Mouse (Mus musculus): ENCODE measurements at regions not wholly inside any gene's neighbourhood (a gene's known extent, or its start where the extent isn't known, plus 50 kb on each side); places are given as distances from the start of the nearest gene placed in this dataset.
A peak's percentile ranks its signal among the peaks of the same experiment; 100 is the strongest.

DNA sequence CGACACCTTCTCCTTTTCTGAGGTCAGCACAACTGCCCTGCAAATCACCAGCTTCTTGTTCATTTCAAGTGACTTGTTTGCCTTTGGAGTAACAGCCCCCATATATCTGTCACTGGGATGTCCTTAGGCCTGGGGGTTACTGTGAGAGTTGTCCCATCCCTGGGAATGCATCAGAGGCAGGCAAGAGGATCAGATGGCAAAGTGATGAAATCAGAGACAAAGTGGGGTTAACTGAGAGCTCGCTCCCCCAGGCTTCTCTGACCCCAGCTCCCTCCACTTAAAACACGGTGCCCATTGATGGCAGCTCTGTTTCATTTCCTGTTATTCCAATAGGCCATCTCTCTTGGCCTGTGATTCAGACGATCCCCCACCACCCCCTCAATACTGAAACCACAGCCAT, 446.2 kb downstream of the Fgf9 start:
- DNase-seq (ENCODE audit: low read depth in 3 of 3, low spot score in 3 of 3) = no peak
- 23% methylated on average over 4 of the region's 4 CpGs for WGBS (ENCODE audit: insufficient replicate concordance)
- Histone ChIP-seq H3K4me3 (ENCODE audit: insufficient read depth in 1 of 2, low read depth in 2 of 2, low read length in 2 of 2) (no peak overlapping the region), H3K9me3 (ENCODE audit: control insufficient read depth, low read length) (no peaks in the 10 kb centered on the region), H3K9ac (replicated peaks) (no peak overlapping the region), H3K27me3 (ENCODE audit: control insufficient read depth, insufficient read depth, low read length) (no peaks in the 10 kb centered on the region), H3K36me3 (replicated peaks; ENCODE audit: control insufficient read depth, insufficient read depth, low read depth) (no peaks in the 10 kb centered on the region), H3K27ac (no peak overlapping the region), H3K4me1 (replicated peaks; ENCODE audit: control insufficient read depth in 2 of 2, insufficient read depth in 2 of 2, low read length in 1 of 2) (no peaks in the 10 kb centered on the region), H3K4me2 (ENCODE audit: low read depth) (no peak overlapping the region)
- no peak for TF ChIP-seq CTCF (IDR thresholded peaks at IDR 0.05; ENCODE audit: low read depth)
- TF ChIP-seq EP300 (IDR thresholded peaks at IDR 0.05; ENCODE audit: low read depth) = no peak
- ATAC-seq (ENCODE audit: insufficient read depth) = no peak

DNA sequence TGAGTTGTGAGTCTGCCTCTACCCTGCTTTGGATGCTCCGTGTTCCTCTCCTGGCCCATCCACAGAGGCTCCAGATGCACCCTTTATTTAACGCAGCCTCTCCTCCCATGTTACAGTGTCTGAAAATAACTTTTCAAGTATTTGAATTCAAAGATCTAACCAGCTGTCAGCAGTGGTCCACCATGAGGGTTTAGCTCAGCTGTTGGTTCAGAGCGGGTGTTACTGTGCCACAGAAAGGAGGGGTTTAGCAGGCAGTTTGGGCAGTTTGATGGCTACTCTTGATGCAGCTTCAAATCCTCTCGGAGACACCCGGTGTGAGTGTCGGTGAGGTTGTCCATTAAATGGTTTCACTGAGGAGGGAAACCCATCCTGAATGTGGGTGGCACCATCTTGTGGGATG, 441.8 kb downstream of the Fgf9 start:
- Histone ChIP-seq H3K36me3 (replicated peaks; ENCODE audit: control insufficient read depth, insufficient read depth, low read depth) (no peaks in the 10 kb centered on the region), H3K9me3 (ENCODE audit: control insufficient read depth, low read length) (no peaks in the 10 kb centered on the region), H3K9ac (replicated peaks) (no peak overlapping the region), H3K4me1 (replicated peaks; ENCODE audit: control insufficient read depth in 2 of 2, insufficient read depth in 2 of 2, low read length in 1 of 2) (no peaks in the 10 kb centered on the region), H3K27me3 (ENCODE audit: control insufficient read depth, insufficient read depth, low read length) (no peaks in the 10 kb centered on the region), H3K4me3 (ENCODE audit: insufficient read depth in 1 of 2, low read depth in 2 of 2, low read length in 2 of 2) (no peak overlapping the region), H3K27ac (no peak overlapping the region), H3K4me2 (ENCODE audit: low read depth) (no peak overlapping the region)
- DNase-seq (ENCODE audit: low read depth in 3 of 3, low spot score in 3 of 3) = no peak
- no peak for TF ChIP-seq EP300 (IDR thresholded peaks at IDR 0.05; ENCODE audit: low read depth)
- no peak for TF ChIP-seq CTCF (IDR thresholded peaks at IDR 0.05; ENCODE audit: low read depth)
- WGBS (ENCODE audit: insufficient replicate concordance) = 68% methylated on average over 6 of the region's 6 CpGs
- ATAC-seq (ENCODE audit: insufficient read depth) = no peak

- TF ChIP-seq CTCF (IDR thresholded peaks at IDR 0.05; ENCODE audit: low read depth) = no peak
- TF ChIP-seq EP300 (IDR thresholded peaks at IDR 0.05; ENCODE audit: low read depth) = no peak
- Histone ChIP-seq H3K27me3 (ENCODE audit: control insufficient read depth, insufficient read depth, low read length) (no peaks in the 10 kb centered on the region), H3K9ac (replicated peaks) (no peak overlapping the region), H3K4me1 (replicated peaks; ENCODE audit: control insufficient read depth in 2 of 2, insufficient read depth in 2 of 2, low read length in 1 of 2) (no peaks in the 10 kb centered on the region), H3K27ac (no peak overlapping the region), H3K9me3 (ENCODE audit: control insufficient read depth, low read length) (no peaks in the 10 kb centered on the region), H3K4me2 (ENCODE audit: low read depth) (no peak overlapping the region), H3K4me3 (ENCODE audit: insufficient read depth in 1 of 2, low read depth in 2 of 2, low read length in 2 of 2) (no peak overlapping the region), H3K36me3 (replicated peaks; ENCODE audit: control insufficient read depth, insufficient read depth, low read depth) (no peaks in the 10 kb centered on the region)
- ATAC-seq (ENCODE audit: insufficient read depth) = no peak
- DNase-seq (ENCODE audit: low read depth in 3 of 3, low spot score in 3 of 3) = no peak
- WGBS (ENCODE audit: insufficient replicate concordance) = 53% methylated on average over 4 of the region's 4 CpGs
These were observed 441.2 kb downstream of the Fgf9 start for GRCm38 (mm10) chr14:58511571-58511985.

GRCm38 (mm10) chr14:58510790-58511189, 440.4 kb downstream of the Fgf9 start:
- Histone ChIP-seq H3K4me1 (replicated peaks; ENCODE audit: control insufficient read depth in 2 of 2, insufficient read depth in 2 of 2, low read length in 1 of 2) (no peaks in the 10 kb centered on the region), H3K4me2 (ENCODE audit: low read depth) (no peak overlapping the region), H3K27ac (no peak overlapping the region), H3K36me3 (replicated peaks; ENCODE audit: control insufficient read depth, insufficient read depth, low read depth) (no peaks in the 10 kb centered on the region), H3K4me3 (ENCODE audit: insufficient read depth in 1 of 2, low read depth in 2 of 2, low read length in 2 of 2) (no peak overlapping the region), H3K9me3 (ENCODE audit: control insufficient read depth, low read length) (no peaks in the 10 kb centered on the region), H3K27me3 (ENCODE audit: control insufficient read depth, insufficient read depth, low read length) (no peaks in the 10 kb centered on the region), H3K9ac (replicated peaks) (no peak overlapping the region)
- no peak for ATAC-seq (ENCODE audit: insufficient read depth)
- WGBS (ENCODE audit: insufficient replicate concordance) = 34% methylated on average over 4 of the region's 4 CpGs
- TF ChIP-seq CTCF (IDR thresholded peaks at IDR 0.05; ENCODE audit: low read depth) = peak; percentile 20; the same call in 1 of the 2 replicates
- no peak for TF ChIP-seq EP300 (IDR thresholded peaks at IDR 0.05; ENCODE audit: low read depth)
- no peak for DNase-seq (ENCODE audit: low read depth in 3 of 3, low spot score in 3 of 3)

DNA sequence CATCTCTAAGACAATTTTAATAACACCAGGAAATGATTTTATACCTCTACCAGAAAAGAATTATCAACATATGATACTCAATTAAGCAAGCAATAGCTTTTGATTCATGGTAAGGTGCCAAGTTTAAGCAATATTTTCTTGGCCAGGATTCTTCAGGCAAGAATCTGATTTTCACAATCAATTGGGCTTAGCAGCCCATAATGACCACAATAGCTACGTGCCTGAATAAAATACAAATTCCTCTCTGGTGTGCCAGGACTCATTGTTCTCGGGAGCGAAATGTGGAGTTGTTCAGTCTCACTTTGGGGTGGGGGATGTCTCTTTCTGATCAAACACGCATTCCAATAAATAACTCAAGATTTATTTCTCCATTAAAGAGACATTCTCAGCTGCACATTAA, 438.8 kb downstream of the Fgf9 start:
- no peak for ATAC-seq (ENCODE audit: insufficient read depth)
- H3K36me3 ChIP-seq (replicated peaks; ENCODE audit: control insufficient read depth, insufficient read depth, low read depth) = no peaks in the 10 kb centered on the region
- no peaks in the 10 kb centered on the region for H3K4me1 ChIP-seq (replicated peaks; ENCODE audit: control insufficient read depth in 2 of 2, insufficient read depth in 2 of 2, low read length in 1 of 2)
- no peaks in the 10 kb centered on the region for H3K9me3 ChIP-seq (ENCODE audit: control insufficient read depth, low read length)
- no peak overlapping the region for H3K4me2 ChIP-seq (ENCODE audit: low read depth)
- no peak overlapping the region for H3K4me3 ChIP-seq (ENCODE audit: insufficient read depth in 1 of 2, low read depth in 2 of 2, low read length in 2 of 2)
- 50% methylated on average over 4 of the region's 4 CpGs for WGBS (ENCODE audit: insufficient replicate concordance)
- TF ChIP-seq CTCF (IDR thresholded peaks at IDR 0.05; ENCODE audit: low read depth) (no peak), EP300 (IDR thresholded peaks at IDR 0.05; ENCODE audit: low read depth) (no peak)
- DNase-seq (ENCODE audit: low read depth in 3 of 3, low spot score in 3 of 3) = no peak
- H3K27ac ChIP-seq = no peak overlapping the region
- H3K9ac ChIP-seq (replicated peaks) = no peak overlapping the region
- H3K27me3 ChIP-seq (ENCODE audit: control insufficient read depth, insufficient read depth, low read length) = no peaks in the 10 kb centered on the region
